Comparison of ENCODE assay signal across 30 mouse cellular contexts in genomic region chr4:52593821-52594356, GRCm38 (mm10). TPM values are rescaled to one million over a fixed set of nuclear protein-coding genes. Genes with fewer than 3 reads are reported as not detected.
DNase-seq lines count a peak whose midpoint lies in the region; ATAC-seq and TF ChIP-seq lines count a peak whose summit lies in the region.
"Had no signal": no experiment of that assay in that cellular context is flagged by ENCODE, and none has a peak within 500 bp of the region (broad histone marks: within the 10 kb centered on the region; RNA-seq: fewer than 3 reads in every experiment).

No protein-coding gene starts in this region.

- H3K27me3 ChIP-seq in liver, embryonic 12.5 days (replicated peaks): no peaks in the 10 kb centered on the region
- H3K27me3 ChIP-seq in lung, postnatal 0 days (replicated peaks; ENCODE audit: insufficient read depth, low read length): no peaks in the 10 kb centered on the region
- H3K27me3 ChIP-seq: CH12.LX; heart, embryonic 12.5 days; neural tube, embryonic 15.5 days had no signal

- intact Hi-C loops in left cerebral cortex, postnatal 4 days (cut with DNase I): no loop called here
- intact Hi-C loops in left cerebral cortex, adult 2 months (cut with DNase I): no loop called here

- ATAC-seq in liver, embryonic 12.5 days: no peak
- ATAC-seq in lung, postnatal 0 days: no peak
- ATAC-seq: liver, postnatal 0 days had no signal

- TF ChIP-seq EP300 in lung, postnatal 0 days (IDR thresholded peaks at IDR 0.05): no peak

- no peaks in the 10 kb centered on the region for H3K9me3 ChIP-seq in liver, embryonic 12.5 days (replicated peaks)
- no peaks in the 10 kb centered on the region for H3K9me3 ChIP-seq in lung, postnatal 0 days (ENCODE audit: low read length)
- H3K9me3 ChIP-seq: heart, embryonic 12.5 days; neural tube, embryonic 15.5 days had no signal

- peak; percentile 5 for DNase-seq in embryo, embryonic 10.5 days (ENCODE audit: low spot score)
- DNase-seq in embryo, embryonic 11 days: no peak
- peak; percentile 4 for DNase-seq in left cerebral cortex, postnatal 4 days
- DNase-seq in left cerebral cortex, adult 2 months (ENCODE audit: extremely low spot score in 1 of 2, low spot score in 2 of 2): no peak
- peak; percentile 17 for DNase-seq in brain, adult 2 months (ENCODE audit: low read depth, low spot score)
- DNase-seq in retina, embryonic 14.5 days (ENCODE audit: low spot score): peak; percentile 43
- DNase-seq in lung, postnatal 0 days (ENCODE audit: low spot score): no peak
- DNase-seq: adrenal gland, postnatal 36 days; cerebellum, adult 9-11 months; gastrocnemius, postnatal 10 days; heart, adult 11 months; heart, postnatal 14 days; kidney, adult 2 months; kidney, postnatal 14 days; layer of hippocampus, postnatal 36 days; liver; liver, postnatal 0 days; right cerebral cortex, postnatal 4 days; thymus, adult 2 months had no signal

- H3K36me3 ChIP-seq in liver, embryonic 12.5 days: no peaks in the 10 kb centered on the region
- H3K36me3 ChIP-seq in lung, postnatal 0 days (ENCODE audit: insufficient read depth, low read length): no peaks in the 10 kb centered on the region
- H3K36me3 ChIP-seq: heart, embryonic 12.5 days; neural tube, embryonic 15.5 days had no signal

- no peak overlapping the region for H3K9ac ChIP-seq in liver, embryonic 12.5 days
- H3K9ac ChIP-seq in lung, postnatal 0 days (replicated peaks; ENCODE audit: low read depth): no peak overlapping the region
- H3K9ac ChIP-seq: heart, embryonic 12.5 days; liver, postnatal 0 days; neural tube, embryonic 15.5 days had no signal

- TF ChIP-seq CTCF in left cerebral cortex, adult 2 months (IDR thresholded peaks at IDR 0.05): no peak
- no peak for TF ChIP-seq CTCF in lung, postnatal 0 days (IDR thresholded peaks at IDR 0.05)

- 72% methylated on average over 4 of the region's 4 CpGs for WGBS in liver, embryonic 12.5 days (ENCODE audit: insufficient replicate concordance)
- 56% methylated on average over 4 of the region's 4 CpGs for WGBS in lung, postnatal 0 days

- H3K27ac ChIP-seq in left cerebral cortex, adult 2 months: no peak overlapping the region
- H3K27ac ChIP-seq in liver, embryonic 12.5 days: no peak overlapping the region
- H3K27ac ChIP-seq in lung, postnatal 0 days (ENCODE audit: low read length): no peak overlapping the region
- H3K27ac ChIP-seq: layer of hippocampus, adult 2 months; neural tube, embryonic 15.5 days had no signal

- no peaks in the 10 kb centered on the region for H3K4me1 ChIP-seq in liver, embryonic 12.5 days
- H3K4me1 ChIP-seq in lung, postnatal 0 days (ENCODE audit: insufficient read depth, low read depth, low read length): no peaks in the 10 kb centered on the region
- H3K4me1 ChIP-seq: heart, embryonic 12.5 days; neural tube, embryonic 15.5 days had no signal

- H3K4me3 ChIP-seq in left cerebral cortex, adult 2 months: no peak overlapping the region
- H3K4me3 ChIP-seq in liver, embryonic 12.5 days: no peak overlapping the region
- H3K4me3 ChIP-seq in lung, postnatal 0 days (ENCODE audit: low read depth, low read length): no peak overlapping the region
- H3K4me3 ChIP-seq: heart, embryonic 12.5 days; layer of hippocampus, adult 2 months; myocyte; neural tube, embryonic 15.5 days had no signal

- H3K4me2 ChIP-seq in liver, embryonic 12.5 days: no peak overlapping the region
- no peak overlapping the region for H3K4me2 ChIP-seq in lung, postnatal 0 days (replicated peaks; ENCODE audit: low read depth, low read length)
- H3K4me2 ChIP-seq: heart, embryonic 12.5 days; midbrain, embryonic 11.5 days; neural tube, embryonic 15.5 days had no signal

RNA-seq across cellular contexts. Expression of gene Toporsl, which starts 2.2 kb away (rescaled TPM):
- total RNA-seq in left cerebral cortex, postnatal 4 days (2021): not detected
- total RNA-seq in left cerebral cortex, adult 2 months (2021): not detected
- polyA plus RNA-seq in liver, embryonic 12.5 days (2016; fragmentation: Nextera tagmentation; extraction: Ambion mirVana): not detected in 2 replicates
- polyA plus RNA-seq in lung, postnatal 0 days (2015; fragmentation: Nextera tagmentation; extraction: Ambion mirVana): not detected in 2 replicates
- total RNA-seq: adrenal gland, postnatal 36 days; gastrocnemius, postnatal 10 days; heart, postnatal 14 days; layer of hippocampus, adult 2 months; layer of hippocampus, postnatal 36 days; left cerebral cortex, postnatal 36 days; MEL had no signal
- polyA plus RNA-seq: frontal cortex, adult 2 months; heart, embryonic 12.5 days; kidney, adult 2 months; liver, postnatal 0 days; midbrain, embryonic 11.5 days; myocyte; neural tube, embryonic 15.5 days; stomach, embryonic 16.5 days; thymus, adult 2 months had no signal

Comparison
In these comparisons a context has a peak if more than half of its experiments do, and no peak if none do; other contexts are left out.
1. DNase-seq: peak in embryo, embryonic 10.5 days (single experiment), left cerebral cortex, postnatal 4 days (single experiment), brain, adult 2 months (single experiment) and retina, embryonic 14.5 days (single experiment); none in embryo, embryonic 11 days (single experiment), left cerebral cortex, adult 2 months (0 of 2) and lung, postnatal 0 days (single experiment).